Mouse (Mus musculus) midbrain, embryonic 10.5 days (tissue): ENCODE measurements around the gene Spint5. TPM values are rescaled to one million over a fixed set of nuclear protein-coding genes. Genes with fewer than 3 reads are reported as not detected.
"Not testable (repeated sequence)": the region's sequence is repeated elsewhere in the genome, so short reads cannot be mapped to it uniquely, and the experiment has no call there.

Experiments used
- DNase-seq: peaks from one replicate; pipeline ENCODE4 v3.0.0-alpha.2; 2017; ENCODE audit warnings: low spot score
- H3K27ac ChIP-seq: fragments of 300-500 bp; sonication (generic); replicated peaks from 2 replicates; pipeline ENCODE4 v1.5.1; 2016; ENCODE audit warnings: mild to moderate bottlenecking
- H3K27me3 ChIP-seq: fragments of 300-500 bp; sonication (generic); 2 replicates; pipeline ENCODE4 v1.6.1; 2016; ENCODE audit warnings: low read depth, mild to moderate bottlenecking; ENCODE audit not compliant: poor library complexity, severe bottlenecking
- H3K36me3 ChIP-seq: fragments of 300-500 bp; sonication (generic); 2 replicates; pipeline ENCODE4 v1.6.1; 2016; ENCODE audit warnings: mild to moderate bottlenecking, moderate library complexity
- H3K4me1 ChIP-seq: fragments of 300-500 bp; sonication (generic); 2 replicates; pipeline ENCODE4 v1.6.1; 2016
- H3K4me3 ChIP-seq: fragments of 300-500 bp; sonication (generic); 2 replicates; pipeline ENCODE4 v1.5.1; 2016; ENCODE audit warnings: mild to moderate bottlenecking, moderate library complexity
- H3K9me3 ChIP-seq: fragments of 300-500 bp; sonication (generic); replicated peaks from 2 replicates; pipeline ENCODE4 v1.6.1; 2016; ENCODE audit warnings: mild to moderate bottlenecking
- WGBS: fragments of 180-500 bp; shearing (Covaris S2); methylation state at CpG from one replicate; pipeline ENCODE4 v1.1.7; 2016; 5-methylcytosine and 5-hydroxymethylcytosine counted together
- polyA plus RNA-seq: library from polyadenylated mRNA; unstranded; fragments of >200 nt; fragmentation: Nextera tagmentation; extraction: Ambion mirVana; gene quantifications from 2 replicates; pipeline ENCODE4 v1.2.1, GENCODE M21; 2016

Gene Spint5
- polyA plus RNA-seq, 1 experiment from 2014 or later: not detected

DNA sequence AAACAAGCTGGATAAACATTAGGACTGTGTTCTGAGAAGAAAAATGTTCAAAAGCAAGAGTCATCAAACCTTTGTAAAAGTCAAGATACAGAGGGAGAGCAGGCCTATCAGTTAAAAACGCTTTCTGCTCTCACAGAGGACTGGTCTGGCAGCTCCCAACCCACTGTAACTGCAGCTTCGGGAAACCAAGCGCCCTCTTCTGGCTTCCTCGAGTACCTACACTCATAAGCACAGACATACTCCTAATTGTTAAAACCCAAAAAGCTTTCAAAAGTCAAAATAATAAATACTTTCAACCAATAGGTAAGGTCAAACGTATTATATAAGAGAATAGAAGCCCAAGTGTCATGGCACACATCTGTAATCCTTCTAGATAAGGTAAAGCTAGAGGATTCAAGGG lies 10.9 kb upstream of the Spint5 start:
- Histone ChIP-seq H3K4me3 (no peak overlapping the region), H3K27ac (no peak overlapping the region), H3K9me3 (no peaks in the 10 kb centered on the region), H3K27me3 (no peaks in the 10 kb centered on the region), H3K36me3 (no peaks in the 10 kb centered on the region), H3K4me1 (no peaks in the 10 kb centered on the region)
- DNase-seq: no peak
- WGBS: 85% methylated on average over 5 of the region's 5 CpGs

GRCm38 (mm10) chr2:164705328-164705727 lies 9.8 kb upstream of the Spint5 start:
- Histone ChIP-seq H3K4me3 (no peak overlapping the region), H3K36me3 (no peaks in the 10 kb centered on the region), H3K27ac (no peak overlapping the region), H3K4me1 (no peaks in the 10 kb centered on the region), H3K27me3 (no peaks in the 10 kb centered on the region), H3K9me3 (no peaks in the 10 kb centered on the region)
- DNase-seq: no peak
- WGBS: 88% methylated on average over 6 of the region's 6 CpGs

DNA sequence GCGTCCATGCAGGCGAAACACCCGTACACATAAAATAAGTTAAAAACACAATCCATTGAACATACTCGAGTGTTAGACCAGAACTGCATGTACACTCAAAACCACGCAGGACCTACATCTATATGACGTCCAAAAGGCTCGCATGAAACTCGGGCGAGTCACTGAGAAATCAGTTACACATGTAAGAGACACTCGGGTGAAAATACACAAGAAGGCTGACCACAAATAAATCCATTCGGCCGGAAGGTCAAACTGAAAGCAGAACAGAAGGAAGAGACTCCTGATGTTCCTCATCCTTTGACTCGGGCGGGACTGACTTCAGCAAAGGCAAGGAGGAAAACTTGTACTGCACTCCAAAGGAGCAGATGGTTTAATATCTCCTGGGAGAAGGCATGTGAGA lies 9.1 kb upstream of the Spint5 start:
- Histone ChIP-seq H3K4me1 (no peaks in the 10 kb centered on the region), H3K4me3 (no peak overlapping the region), H3K27ac (no peak overlapping the region), H3K36me3 (no peaks in the 10 kb centered on the region), H3K9me3 (no peaks in the 10 kb centered on the region), H3K27me3 (no peaks in the 10 kb centered on the region)
- WGBS: 90% methylated on average over 14 of the region's 14 CpGs
- no peak for DNase-seq

- H3K36me3 ChIP-seq, H3K4me3 ChIP-seq, H3K4me1 ChIP-seq, DNase-seq, H3K9me3 ChIP-seq, H3K27ac ChIP-seq, H3K27me3 ChIP-seq: not testable (repeated sequence)
- 91% methylated on average over 23 of the region's 23 CpGs for WGBS
Observed at GRCm38 (mm10) chr2:164716194-164716786, 1.2 kb downstream of the Spint5 start.

DNA sequence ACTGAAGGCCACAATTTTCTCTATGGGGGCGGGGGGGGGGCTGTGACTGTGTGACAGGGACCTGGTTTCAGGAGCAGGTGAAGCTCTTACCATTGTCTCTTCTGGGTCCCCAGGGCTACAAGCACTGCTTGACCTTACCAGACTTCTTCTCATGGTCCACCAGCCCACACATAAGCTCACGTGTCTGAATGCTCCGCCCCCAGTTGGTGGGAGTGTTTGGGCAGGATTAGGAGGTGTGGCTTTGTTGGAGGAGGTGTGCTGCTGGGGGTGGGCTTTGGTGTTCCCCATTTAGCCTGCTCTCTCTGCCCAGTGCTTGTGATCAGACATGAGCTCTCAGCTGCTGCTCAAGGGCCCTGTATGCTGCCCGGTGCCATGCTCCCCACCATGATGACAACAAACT lies 8.2 kb downstream of the Spint5 start:
- no peak for DNase-seq
- H3K27ac ChIP-seq: no peak overlapping the region
- H3K4me3 ChIP-seq: no peak overlapping the region
- no peaks in the 10 kb centered on the region for H3K4me1 ChIP-seq
- no peaks in the 10 kb centered on the region for H3K9me3 ChIP-seq
- H3K36me3 ChIP-seq: no peaks in the 10 kb centered on the region
- WGBS: 68% methylated on average over 4 of the region's 4 CpGs
- no peaks in the 10 kb centered on the region for H3K27me3 ChIP-seq

GRCm38 (mm10) chr2:164725895-164726619 lies 11.0 kb downstream of the Spint5 start:
- Histone ChIP-seq H3K27ac (no peak overlapping the region), H3K4me1 (no peaks in the 10 kb centered on the region), H3K9me3 (no peaks in the 10 kb centered on the region), H3K36me3 (no peaks in the 10 kb centered on the region), H3K27me3 (no peaks in the 10 kb centered on the region), H3K4me3 (no peak overlapping the region)
- DNase-seq: peak; percentile 64
- 30% methylated on average over 6 of the region's 6 CpGs for WGBS

GRCm38 (mm10) chr2:164731719-164732118 lies 16.6 kb downstream of the Spint5 start:
- Histone ChIP-seq H3K27me3 (no peaks in the 10 kb centered on the region; the same call in 1 of the 2 replicates), H3K4me3 (no peak overlapping the region), H3K27ac (no peak overlapping the region), H3K9me3 (no peaks in the 10 kb centered on the region), H3K4me1 (no peaks in the 10 kb centered on the region), H3K36me3 (no peaks in the 10 kb centered on the region)
- DNase-seq: no peak
- WGBS: 85% methylated on average over 5 of the region's 5 CpGs

- Histone ChIP-seq H3K9me3 (no peaks in the 10 kb centered on the region), H3K4me3 (no peak overlapping the region), H3K36me3 (no peaks in the 10 kb centered on the region), H3K4me1 (no peaks in the 10 kb centered on the region), H3K27ac (no peak overlapping the region), H3K27me3 (no peaks in the 10 kb centered on the region; the same call in 1 of the 2 replicates)
- DNase-seq: no peak
- WGBS: 82% methylated on average over 2 of the region's 2 CpGs
Observed at GRCm38 (mm10) chr2:164733259-164733658, 18.2 kb downstream of the Spint5 start.

DNA sequence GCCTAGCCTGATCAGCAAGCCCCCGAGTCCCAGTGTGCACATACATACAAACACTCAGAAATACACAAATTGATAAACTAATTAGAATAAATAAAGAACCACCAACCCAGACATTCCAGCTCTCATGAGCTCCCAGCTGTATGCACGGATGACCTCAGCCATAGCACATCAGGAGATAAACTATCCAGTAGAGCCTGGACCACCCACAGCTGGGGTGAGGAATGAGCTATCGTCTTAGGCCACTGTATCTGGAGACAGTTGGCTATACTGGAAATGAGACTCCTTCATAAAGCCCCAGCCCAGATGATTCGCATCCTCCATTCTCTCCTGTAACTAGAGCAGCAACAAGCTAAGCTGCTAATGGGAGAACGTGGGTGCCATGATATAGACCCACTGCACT lies 19.7 kb downstream of the Spint5 start:
- Histone ChIP-seq H3K4me1 (no peaks in the 10 kb centered on the region), H3K36me3 (no peaks in the 10 kb centered on the region), H3K4me3 (no peak overlapping the region), H3K9me3 (no peaks in the 10 kb centered on the region), H3K27me3 (no peaks in the 10 kb centered on the region; the same call in 1 of the 2 replicates), H3K27ac (no peak overlapping the region)
- 88% methylated on average over 5 of the region's 5 CpGs for WGBS
- DNase-seq: no peak

GRCm38 (mm10) chr2:164735446-164735845 lies 20.3 kb downstream of the Spint5 start:
- no peaks in the 10 kb centered on the region for H3K4me1 ChIP-seq
- H3K27me3 ChIP-seq: no peaks in the 10 kb centered on the region; the same call in 1 of the 2 replicates
- H3K9me3 ChIP-seq: no peaks in the 10 kb centered on the region
- no peak overlapping the region for H3K27ac ChIP-seq
- no peak overlapping the region for H3K4me3 ChIP-seq
- WGBS: 88% methylated on average over 5 of the region's 5 CpGs
- DNase-seq: no peak
- no peaks in the 10 kb centered on the region for H3K36me3 ChIP-seq

- 77% methylated on average over 3 of the region's 3 CpGs for WGBS
- no peak overlapping the region for H3K4me3 ChIP-seq
- no peak overlapping the region for H3K27ac ChIP-seq
- H3K4me1 ChIP-seq: no peaks in the 10 kb centered on the region
- DNase-seq: no peak
- H3K36me3 ChIP-seq: no peaks in the 10 kb centered on the region
- H3K9me3 ChIP-seq: no peaks in the 10 kb centered on the region
- no peaks in the 10 kb centered on the region for H3K27me3 ChIP-seq
Observed at GRCm38 (mm10) chr2:164737377-164738090, 22.4 kb downstream of the Spint5 start.

GRCm38 (mm10) chr2:164739876-164740275 lies 24.8 kb downstream of the Spint5 start:
- DNase-seq: no peak
- WGBS: 59% methylated on average over 7 of the region's 7 CpGs

GRCm38 (mm10) chr2:164744987-164745386 lies 29.9 kb downstream of the Spint5 start:
- peak overlapping the region; percentile 92 for H3K4me3 ChIP-seq
- H3K9me3 ChIP-seq: no peaks in the 10 kb centered on the region
- no peak overlapping the region for H3K27ac ChIP-seq
- peaks cover 29% of the 10 kb centered on the region for H3K4me1 ChIP-seq
- H3K36me3 ChIP-seq: peaks cover 28% of the 10 kb centered on the region
- H3K27me3 ChIP-seq: peaks cover 4% of the 10 kb centered on the region
- 79% methylated on average over 13 of the region's 13 CpGs for WGBS
- DNase-seq: no peak

More at GRCm38 (mm10) chr2:164739876-164740275, 24.8 kb downstream of the Spint5 start:
- H3K27me3 ChIP-seq: peaks cover 4% of the 10 kb centered on the region
- peaks cover 1% of the 10 kb centered on the region for H3K4me1 ChIP-seq
- H3K27ac ChIP-seq: no peak overlapping the region
- no peak overlapping the region for H3K4me3 ChIP-seq
- H3K9me3 ChIP-seq: no peaks in the 10 kb centered on the region
- no peaks in the 10 kb centered on the region for H3K36me3 ChIP-seq
